In the genomic region with DNA sequence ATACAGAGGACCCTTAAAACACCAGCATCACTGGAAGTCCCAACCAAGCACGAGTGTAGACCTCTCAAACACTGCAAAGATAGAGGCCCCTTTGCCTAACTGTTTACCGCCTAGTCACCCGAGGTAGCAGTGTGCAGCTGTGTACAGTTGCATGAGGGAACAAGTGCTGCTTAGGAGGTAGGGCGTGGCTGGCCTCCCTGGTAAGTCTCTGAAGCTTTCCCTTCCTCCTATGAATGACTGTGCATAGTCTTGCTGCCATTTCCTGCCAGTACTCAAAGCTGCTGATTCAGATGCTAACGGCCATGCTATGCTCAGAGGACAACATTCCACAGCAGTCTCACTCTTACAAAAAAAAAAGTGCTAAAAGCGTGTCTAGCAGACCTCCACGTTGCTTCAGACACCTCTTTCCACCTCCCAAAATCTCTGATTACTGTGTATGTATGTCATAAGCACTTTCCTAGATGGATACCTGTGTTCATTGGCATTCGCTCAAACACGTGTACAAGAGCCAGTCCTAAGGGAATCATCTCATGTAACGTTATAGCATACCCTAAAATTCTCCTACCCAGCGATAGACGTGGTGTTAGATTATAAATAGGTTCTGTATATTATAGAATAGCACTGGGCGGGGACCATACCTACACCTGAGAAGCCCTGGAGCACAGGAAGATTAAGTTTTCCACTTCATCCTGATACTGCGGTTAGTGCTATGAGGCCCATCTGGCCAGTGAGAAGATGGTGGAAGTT, we compare ENCODE assay signal across 9 mouse cellular contexts. TPM values are rescaled to one million over a fixed set of nuclear protein-coding genes. Genes with fewer than 3 reads are reported as not detected.
A peak's percentile ranks its signal among the peaks of the same experiment; 100 is the strongest.
DNase-seq lines count a peak whose midpoint lies in the region; ATAC-seq and TF ChIP-seq lines count a peak whose summit lies in the region.
"Had no signal": no experiment of that assay in that cellular context is flagged by ENCODE, and none has a peak within 500 bp of the region (broad histone marks: within the 10 kb centered on the region; RNA-seq: fewer than 3 reads in every experiment).

No protein-coding gene starts in this region.

- intact Hi-C loops in left cerebral cortex, postnatal 25 days (cut with DNase I), result no loop called here

- no peak overlapping the region for H3K9ac ChIP-seq in liver, embryonic 14.5 days (replicated peaks)
- no peak overlapping the region for H3K9ac ChIP-seq in kidney, embryonic 14.5 days (ENCODE audit: low read depth, low read length)
- H3K9ac ChIP-seq: midbrain, embryonic 12.5 days had no signal

- H3K4me1 ChIP-seq in liver, embryonic 14.5 days (replicated peaks; ENCODE audit: control insufficient read depth in 2 of 2, insufficient read depth in 2 of 2, low read length in 1 of 2), result peaks cover 7 to 29% of the 10 kb centered on the region in 2 experiments
- no peaks in the 10 kb centered on the region for H3K4me1 ChIP-seq in kidney, embryonic 14.5 days (ENCODE audit: control insufficient read depth, insufficient read depth, low read length)
- H3K4me1 ChIP-seq: midbrain, embryonic 12.5 days had no signal

- no peak overlapping the region for H3K27ac ChIP-seq in liver, embryonic 14.5 days
- H3K27ac ChIP-seq in kidney, embryonic 14.5 days (ENCODE audit: low read depth, low read length), result no peak overlapping the region
- H3K27ac ChIP-seq: midbrain, embryonic 12.5 days had no signal

- no peaks in the 10 kb centered on the region for H3K9me3 ChIP-seq in liver, embryonic 14.5 days (ENCODE audit: control insufficient read depth, low read length)
- no peaks in the 10 kb centered on the region for H3K9me3 ChIP-seq in kidney, embryonic 14.5 days (ENCODE audit: control insufficient read depth, low read length)
- H3K9me3 ChIP-seq: midbrain, embryonic 12.5 days had no signal

- no peak overlapping the region for H3K4me3 ChIP-seq in liver, embryonic 14.5 days (ENCODE audit: insufficient read depth in 1 of 2, low read depth in 2 of 2, low read length in 2 of 2)
- no peak overlapping the region for H3K4me3 ChIP-seq in kidney, embryonic 14.5 days (ENCODE audit: low read length)
- H3K4me3 ChIP-seq: midbrain, embryonic 12.5 days had no signal

- H3K27me3 ChIP-seq in liver, embryonic 14.5 days (ENCODE audit: control insufficient read depth, insufficient read depth, low read length), result no peaks in the 10 kb centered on the region
- H3K27me3 ChIP-seq in kidney, embryonic 14.5 days (ENCODE audit: control insufficient read depth, insufficient read depth, low read length), result no peaks in the 10 kb centered on the region
- H3K27me3 ChIP-seq: midbrain, embryonic 12.5 days had no signal

- H3K4me2 ChIP-seq in liver, embryonic 14.5 days (ENCODE audit: low read depth), result no peak overlapping the region
- no peak overlapping the region for H3K4me2 ChIP-seq in kidney, embryonic 14.5 days (replicated peaks; ENCODE audit: low read depth, low read length)
- H3K4me2 ChIP-seq: midbrain, embryonic 12.5 days had no signal

- ATAC-seq in liver, embryonic 14.5 days (ENCODE audit: insufficient read depth), result peak; percentile 90
- no peak for ATAC-seq in kidney, embryonic 14.5 days (ENCODE audit: low FRiP score, low TSS enrichment)

- 44% methylated on average over 14 of the region's 14 CpGs for WGBS in liver, embryonic 14.5 days (ENCODE audit: insufficient replicate concordance)
- WGBS in kidney, embryonic 14.5 days, result 82% methylated on average over 14 of the region's 14 CpGs

- no peaks in the 10 kb centered on the region for H3K36me3 ChIP-seq in liver, embryonic 14.5 days (replicated peaks; ENCODE audit: control insufficient read depth, insufficient read depth, low read depth)
- no peaks in the 10 kb centered on the region for H3K36me3 ChIP-seq in kidney, embryonic 14.5 days (ENCODE audit: control insufficient read depth, insufficient read depth, low read length)
- H3K36me3 ChIP-seq: midbrain, embryonic 12.5 days had no signal

- peak; percentile 6 for DNase-seq in embryo, embryonic 11 days
- DNase-seq in embryo, embryonic 9.5 days (ENCODE audit: extremely low spot score), result no peak
- peak; percentile 10 for DNase-seq in fibroblast of lung, adult 2 months (ENCODE audit: low read depth)
- peak in 2 of 3 experiments; percentile 47 to 53 for DNase-seq in liver, embryonic 14.5 days (ENCODE audit: low read depth in 3 of 3, low spot score in 3 of 3)
- peak; percentile 66 to 76 for DNase-seq in thymus, adult 18-20 months
- no peak for DNase-seq in urinary bladder, postnatal 4 days (ENCODE audit: low spot score in 2 of 2)
- DNase-seq in left cerebral cortex, postnatal 25 days (ENCODE audit: low spot score in 2 of 2), result no peak

- peak; percentile 24; the same call in 1 of the 2 replicates for TF ChIP-seq EP300 in liver, embryonic 14.5 days (IDR thresholded peaks at IDR 0.05; ENCODE audit: low read depth)

- TF ChIP-seq CTCF in liver, embryonic 14.5 days (IDR thresholded peaks at IDR 0.05; ENCODE audit: low read depth), result no peak

RNA-seq across cellular contexts. Expression of a gene that starts 38.4 kb away (rescaled TPM):
- polyA plus RNA-seq in liver, embryonic 14.5 days (2012; rRNA removed), result 35.9 and 36.6 TPM in 2 replicates
- 75.4 and 86.0 TPM in 2 replicates for polyA plus RNA-seq in liver, embryonic 14.5 days (2014; fragmentation: Nextera tagmentation; extraction: Ambion mirVana)
- 62.6 and 82.4 TPM in 2 replicates for polyA plus RNA-seq in kidney, embryonic 14.5 days (2014; fragmentation: Nextera tagmentation; extraction: Ambion mirVana)
- 10 to 100 TPM; 69.7 to 76.3 TPM for total RNA-seq in left cerebral cortex, postnatal 25 days (2021)

RNA-seq across cellular contexts. Expression of a gene that starts 57.6 kb away (rescaled TPM):
- polyA plus RNA-seq in liver, embryonic 14.5 days (2012; rRNA removed), result 18.6 and 30.9 TPM in 2 replicates
- polyA plus RNA-seq in liver, embryonic 14.5 days (2014; fragmentation: Nextera tagmentation; extraction: Ambion mirVana), result 89.1 and 90.4 TPM in 2 replicates
- 142 and 148 TPM in 2 replicates for polyA plus RNA-seq in kidney, embryonic 14.5 days (2014; fragmentation: Nextera tagmentation; extraction: Ambion mirVana)
- total RNA-seq in left cerebral cortex, postnatal 25 days (2021), result 10 to 100 TPM; 23.5 to 26.2 TPM

Comparison
In these comparisons a context has a peak if more than half of its experiments do, and no peak if none do; other contexts are left out.
1. DNase-seq: peak in embryo, embryonic 11 days (single experiment), fibroblast of lung, adult 2 months (single experiment), liver, embryonic 14.5 days (2 of 3) and thymus, adult 18-20 months (2 of 2); none in embryo, embryonic 9.5 days (single experiment), urinary bladder, postnatal 4 days (0 of 2) and left cerebral cortex, postnatal 25 days (0 of 2).